Mouse (Mus musculus): ENCODE measurements around the gene Oas1g. TPM values are rescaled to one million over a fixed set of nuclear protein-coding genes. Genes with fewer than 3 reads are reported as not detected.
A peak's percentile ranks its signal among the peaks of the same experiment; 100 is the strongest.

The Oas1g gene
- polyA plus RNA-seq, 1 experiment, result 23.1 TPM

DNA sequence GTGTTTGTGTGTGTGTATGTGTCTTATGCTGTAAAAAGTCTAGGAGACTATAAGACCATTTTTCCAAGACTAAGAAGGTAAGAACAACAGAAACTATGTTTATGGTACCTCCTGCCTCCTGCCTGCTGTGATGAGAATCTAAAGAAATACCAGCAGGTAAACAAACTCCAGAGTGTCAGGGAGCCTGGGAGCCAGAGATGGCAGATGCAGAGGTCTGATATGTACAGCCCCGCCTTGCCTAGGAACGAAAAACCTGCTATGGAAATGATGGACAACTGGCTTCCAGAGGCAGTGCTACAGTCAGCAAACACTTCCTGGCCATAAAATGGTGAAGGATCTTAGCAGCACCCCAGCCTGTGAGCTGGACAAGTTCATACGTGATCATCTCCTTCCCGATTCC, 40.3 kb downstream of the Oas1g start, which contains the start of gene Oas1f:
TSS of gene Oas1f (plus strand) at position 301 of the 400 bp plus-strand sequence.
- no peak within 1 kb of the TSS for H3K4me3 ChIP-seq (replicated peaks; ENCODE audit: control insufficient read depth, low read depth, low read length)
- TF ChIP-seq POLR2A (IDR thresholded peaks at IDR 0.05; ENCODE audit: borderline replicate concordance, control insufficient read depth, low read depth, low read length), result no peak
- no peak for TF ChIP-seq CTCF (IDR thresholded peaks at IDR 0.05; ENCODE audit: control insufficient read depth, insufficient read depth, low read length)
- H3K27ac ChIP-seq (ENCODE audit: control insufficient read depth, insufficient read depth, low read depth, low read length, poor library complexity), result no peak within 1 kb of the TSS
- WGBS, result 53% methylated on average over 4 of the region's 4 CpGs
- no peaks in the 10 kb centered on the region for H3K4me1 ChIP-seq (ENCODE audit: control insufficient read depth, insufficient read depth, low read length)

DNA sequence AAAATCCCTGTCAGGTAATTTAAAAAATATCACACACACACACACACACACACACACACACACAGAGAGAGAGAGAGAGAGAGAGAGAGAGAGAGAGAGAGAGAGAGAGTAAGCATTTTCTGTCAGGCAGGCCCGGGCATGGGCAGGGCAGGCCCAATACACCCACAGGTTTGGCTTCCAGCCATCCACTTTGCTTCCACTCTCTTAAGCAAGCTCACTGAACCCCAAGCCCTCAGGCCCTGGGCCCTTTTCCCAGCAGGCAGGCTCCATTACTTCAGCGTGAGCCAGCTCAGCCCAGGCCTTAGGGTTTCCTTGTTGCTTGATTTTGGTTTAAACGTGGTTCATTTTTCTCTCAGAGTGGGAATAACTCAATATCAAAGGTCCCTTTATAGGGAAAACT, 42.7 kb downstream of the Oas1g start:
- no peak for TF ChIP-seq POLR2A (IDR thresholded peaks at IDR 0.05; ENCODE audit: borderline replicate concordance, control insufficient read depth, low read depth, low read length)
- TF ChIP-seq CTCF (IDR thresholded peaks at IDR 0.05; ENCODE audit: control insufficient read depth, insufficient read depth, low read length), result no peak
- Histone ChIP-seq H3K4me3 (replicated peaks; ENCODE audit: control insufficient read depth, low read depth, low read length) (no peak overlapping the region), H3K27ac (ENCODE audit: control insufficient read depth, insufficient read depth, low read depth, low read length, poor library complexity) (no peak overlapping the region), H3K4me1 (ENCODE audit: control insufficient read depth, insufficient read depth, low read length) (no peaks in the 10 kb centered on the region)
- 51% methylated on average over 3 of the region's 3 CpGs for WGBS

DNA sequence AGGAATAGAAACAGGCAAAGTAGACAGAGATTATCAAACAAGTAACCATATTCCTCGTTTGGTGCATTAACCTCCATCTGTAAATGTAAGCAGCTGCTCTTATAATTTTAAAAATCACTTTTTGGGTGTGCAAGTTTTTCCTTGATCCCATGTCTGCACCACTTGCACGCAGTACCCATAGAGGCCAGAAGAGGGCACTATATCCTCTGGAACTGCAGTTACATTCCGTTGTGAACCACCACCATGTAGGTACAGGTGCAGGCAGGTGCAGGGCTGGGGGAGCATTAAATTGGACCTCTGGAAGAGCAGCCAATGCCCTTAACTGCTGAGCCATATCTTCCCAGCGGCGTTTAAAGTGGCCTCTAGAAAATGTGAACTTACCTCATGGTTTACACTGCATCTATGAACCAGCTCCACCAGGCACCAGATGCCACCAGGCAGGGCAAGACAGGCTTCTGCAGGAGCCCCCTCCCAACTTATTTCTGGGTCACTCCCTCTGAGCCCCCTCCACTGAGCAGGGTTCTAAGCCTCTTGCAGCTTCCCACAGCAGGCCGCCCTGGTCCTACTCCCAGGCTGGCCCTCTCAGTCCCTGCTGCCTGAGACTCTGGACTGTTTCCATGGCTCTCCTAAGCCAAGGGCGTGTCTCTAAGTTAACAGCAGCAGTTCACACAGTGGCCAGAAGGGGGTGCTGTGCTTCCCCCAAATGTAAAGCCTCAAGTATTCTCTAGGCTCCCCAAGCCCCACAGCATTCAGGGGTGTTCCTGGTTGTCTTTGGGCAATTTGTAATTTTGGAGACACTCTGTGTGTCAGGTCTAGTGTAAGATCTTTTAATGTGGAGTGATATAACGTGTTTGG, 50.5 kb downstream of the Oas1g start:
- Histone ChIP-seq H3K4me1 (ENCODE audit: control insufficient read depth, insufficient read depth, low read length) (no peaks in the 10 kb centered on the region), H3K27ac (ENCODE audit: control insufficient read depth, insufficient read depth, low read depth, low read length, poor library complexity) (no peak overlapping the region), H3K4me3 (replicated peaks; ENCODE audit: control insufficient read depth, low read depth, low read length) (no peak overlapping the region)
- 13% methylated on average over 8 of the region's 8 CpGs for WGBS
- TF ChIP-seq POLR2A (IDR thresholded peaks at IDR 0.05; ENCODE audit: borderline replicate concordance, control insufficient read depth, low read depth, low read length) (no peak), CTCF (IDR thresholded peaks at IDR 0.05; ENCODE audit: control insufficient read depth, insufficient read depth, low read length) (peak; percentile 65)

DNA sequence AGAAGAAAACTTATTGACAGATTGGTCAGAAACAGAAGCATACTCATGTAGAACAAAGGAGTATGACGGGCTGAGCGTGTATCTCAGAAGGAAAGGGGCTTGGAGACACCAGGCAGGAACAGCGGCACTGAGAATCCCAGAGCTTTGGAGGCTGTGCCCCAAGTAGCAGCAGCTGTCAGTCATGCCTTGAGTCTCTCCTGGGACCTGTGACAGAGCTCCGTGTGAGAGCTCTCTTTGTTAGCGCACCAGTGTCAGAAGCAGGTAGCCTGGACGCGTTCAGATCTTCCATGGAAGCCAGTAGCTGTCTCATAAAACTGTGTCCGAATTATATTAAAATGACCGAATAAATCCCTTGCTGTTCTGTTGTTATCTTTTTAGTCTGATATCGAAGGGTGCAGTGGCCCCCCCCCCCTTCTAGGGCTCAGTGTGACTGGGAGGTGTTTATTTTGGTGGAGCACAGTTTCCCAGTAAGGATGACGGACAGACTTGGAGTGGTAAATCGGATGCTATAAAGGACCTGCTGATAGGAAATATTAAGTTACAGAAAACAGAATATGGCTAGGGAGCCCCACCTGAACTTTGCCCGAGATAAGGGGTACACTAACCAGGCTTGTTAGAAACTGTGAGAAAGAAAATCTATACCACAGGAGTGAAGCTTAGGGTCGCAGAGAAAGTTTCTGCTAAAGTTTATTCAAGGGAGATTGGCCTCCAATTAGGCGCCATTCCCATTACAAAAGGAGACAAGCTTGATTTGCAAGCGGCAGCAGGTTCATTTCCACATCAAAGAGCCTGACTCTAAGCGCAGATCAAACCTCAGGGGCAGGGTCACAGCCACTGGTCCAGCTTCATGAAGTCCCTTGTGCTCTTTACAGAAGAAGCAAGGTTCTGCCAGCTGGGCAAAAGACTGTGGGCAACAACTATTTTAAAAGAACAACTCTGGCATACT, 53.8 kb downstream of the Oas1g start:
- Histone ChIP-seq H3K4me1 (ENCODE audit: control insufficient read depth, insufficient read depth, low read length) (no peaks in the 10 kb centered on the region), H3K4me3 (replicated peaks; ENCODE audit: control insufficient read depth, low read depth, low read length) (no peak overlapping the region), H3K27ac (ENCODE audit: control insufficient read depth, insufficient read depth, low read depth, low read length, poor library complexity) (no peak overlapping the region)
- TF ChIP-seq POLR2A (IDR thresholded peaks at IDR 0.05; ENCODE audit: borderline replicate concordance, control insufficient read depth, low read depth, low read length), result no peak
- TF ChIP-seq CTCF (IDR thresholded peaks at IDR 0.05; ENCODE audit: control insufficient read depth, insufficient read depth, low read length), result no peak
- WGBS, result 25% methylated on average over 17 of the region's 17 CpGs

DNA sequence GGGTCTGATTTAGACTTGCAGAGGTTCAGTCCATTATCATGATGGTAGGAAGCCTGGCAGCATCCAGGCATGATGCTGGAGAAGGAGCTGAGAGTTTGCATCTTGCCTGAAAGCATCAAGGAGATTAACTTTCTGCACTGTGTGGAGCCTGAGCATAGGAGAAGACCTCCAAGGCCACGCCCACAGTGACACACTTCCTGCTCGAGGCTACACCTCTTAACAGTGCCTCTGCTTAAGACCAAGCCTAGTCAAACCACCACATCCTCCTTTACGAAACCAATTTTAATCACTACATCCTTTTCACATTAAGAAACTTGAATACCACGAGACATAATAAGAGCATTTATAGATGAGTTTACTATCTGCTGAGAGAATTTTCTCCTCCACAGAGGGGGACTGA, 56.4 kb downstream of the Oas1g start:
- Histone ChIP-seq H3K4me1 (ENCODE audit: control insufficient read depth, insufficient read depth, low read length) (no peaks in the 10 kb centered on the region), H3K27ac (ENCODE audit: control insufficient read depth, insufficient read depth, low read depth, low read length, poor library complexity) (no peak overlapping the region), H3K4me3 (replicated peaks; ENCODE audit: control insufficient read depth, low read depth, low read length) (no peak overlapping the region)
- 15% methylated on average over 4 of the region's 4 CpGs for WGBS
- TF ChIP-seq POLR2A (IDR thresholded peaks at IDR 0.05; ENCODE audit: borderline replicate concordance, control insufficient read depth, low read depth, low read length) (no peak), CTCF (IDR thresholded peaks at IDR 0.05; ENCODE audit: control insufficient read depth, insufficient read depth, low read length) (no peak)

Other genes starting within 250 kb of the Oas1g start
- gene Rasal1, start 238.8 kb downstream of the Oas1g start, polyA plus RNA-seq (2011; ENCODE audit: insufficient read depth, insufficient read length, low replicate concordance, missing spikeins), result 1.6 and 4.6 TPM in 2 replicates
- gene Dtx1, start 175.7 kb downstream of the Oas1g start, polyA plus RNA-seq (2011; ENCODE audit: insufficient read depth, insufficient read length, low replicate concordance, missing spikeins), result 2.7 and 3.6 TPM in 2 replicates
- 12.2 and 25.1 TPM in 2 replicates for gene Oas2, start 137.8 kb downstream of the Oas1g start, polyA plus RNA-seq (2011; ENCODE audit: insufficient read depth, insufficient read length, low replicate concordance, missing spikeins)
- gene Oas3, start 110.0 kb downstream of the Oas1g start, polyA plus RNA-seq (2011; ENCODE audit: insufficient read depth, insufficient read length, low replicate concordance, missing spikeins), result 16.2 and 19.9 TPM in 2 replicates
- gene Oas1e, start 92.1 kb downstream of the Oas1g start, polyA plus RNA-seq (2011; ENCODE audit: insufficient read depth, insufficient read length, low replicate concordance, missing spikeins), result 3.7 TPM in 1 of 2 replicates, not detected in the other
- 9.1 and 12.1 TPM in 2 replicates for gene Oas1c, start 75.1 kb downstream of the Oas1g start, polyA plus RNA-seq (2011; ENCODE audit: insufficient read depth, insufficient read length, low replicate concordance, missing spikeins)
- gene Oas1f, start 40.2 kb downstream of the Oas1g start, polyA plus RNA-seq (2011; ENCODE audit: insufficient read depth, insufficient read length, low replicate concordance, missing spikeins), result not detected in 2 replicates
- gene Oas1h, start 26.2 kb downstream of the Oas1g start, polyA plus RNA-seq (2011; ENCODE audit: insufficient read depth, insufficient read length, low replicate concordance, missing spikeins), result not detected in 2 replicates
- gene Oas1a, start 19.9 kb upstream of the Oas1g start, polyA plus RNA-seq (2011; ENCODE audit: insufficient read depth, insufficient read length, low replicate concordance, missing spikeins), result 4.9 and 8.9 TPM in 2 replicates
- gene Oas1d, start 26.9 kb upstream of the Oas1g start, polyA plus RNA-seq (2011; ENCODE audit: insufficient read depth, insufficient read length, low replicate concordance, missing spikeins), result not detected in 2 replicates
- not detected in 2 replicates for gene Rph3a, start 122.5 kb upstream of the Oas1g start, polyA plus RNA-seq (2011; ENCODE audit: insufficient read depth, insufficient read length, low replicate concordance, missing spikeins)